Mouse (Mus musculus) 3T3-L1 (cell line): ENCODE results near the gene Nat8f1.
"Not testable (repeated sequence)": the region's sequence is repeated elsewhere in the genome, so short reads cannot be mapped to it uniquely, and the experiment has no call there.

ENCODE experiments used
- DNase-seq: peaks from one replicate; pipeline ENCODE4 v3.0.0-alpha.2; 2015; ENCODE audit warnings: low read depth, low spot score

The Nat8f1 gene

GRCm38 (mm10) chr6:85915539-85916513, at the start of gene Nat8f1:
TSS of gene Nat8f1 (minus strand) at chr6:85915687.
- peak; percentile 94 for DNase-seq

- DNase-seq, result peak; percentile 94
These were observed 45.9 kb upstream of the Nat8f1 start, which contains the start of gene Dusp11 for GRCm38 (mm10) chr6:85961101-85962091. TSS of gene Dusp11 (minus strand) at chr6:85961667.

GRCm38 (mm10) chr6:85957581-85957980, 42.1 kb upstream of the Nat8f1 start:
- DNase-seq, result no peak

GRCm38 (mm10) chr6:85948549-85948948, 33.1 kb upstream of the Nat8f1 start:
- DNase-seq, result no peak

GRCm38 (mm10) chr6:85942469-85942868, 27.0 kb upstream of the Nat8f1 start:
- no peak for DNase-seq

- no peak for DNase-seq
These were observed 23.2 kb upstream of the Nat8f1 start for GRCm38 (mm10) chr6:85938701-85939100.

- DNase-seq, result peak; percentile 91
These were observed 21.3 kb upstream of the Nat8f1 start for GRCm38 (mm10) chr6:85936508-85937465.

GRCm38 (mm10) chr6:85935646-85936045, 20.2 kb upstream of the Nat8f1 start:
- DNase-seq, result no peak

GRCm38 (mm10) chr6:85934047-85934446, 18.6 kb upstream of the Nat8f1 start:
- no peak for DNase-seq

- no peak for DNase-seq
These were observed 13.8 kb upstream of the Nat8f1 start for GRCm38 (mm10) chr6:85929312-85929711.

- DNase-seq, result no peak
These were observed 12.3 kb upstream of the Nat8f1 start for GRCm38 (mm10) chr6:85927476-85928464.

GRCm38 (mm10) chr6:85926709-85927108, 11.2 kb upstream of the Nat8f1 start:
- DNase-seq, result no peak

- no peak for DNase-seq
These were observed 8.2 kb upstream of the Nat8f1 start for GRCm38 (mm10) chr6:85923643-85924042.

- DNase-seq, result no peak
These were observed 3.9 kb upstream of the Nat8f1 start for GRCm38 (mm10) chr6:85919401-85919800.

GRCm38 (mm10) chr6:85918341-85918740, 2.9 kb upstream of the Nat8f1 start:
- not testable (repeated sequence) for DNase-seq

GRCm38 (mm10) chr6:85916596-85916995, 1.1 kb upstream of the Nat8f1 start:
- DNase-seq, result no peak

GRCm38 (mm10) chr6:85915141-85915538, 347 bp downstream of the Nat8f1 start:
- no peak for DNase-seq

GRCm38 (mm10) chr6:85911587-85911986, 3.9 kb downstream of the Nat8f1 start, which contains the start of gene Tprkb:
TSS of gene Tprkb (plus strand) at chr6:85911865.
- no peak for DNase-seq

- no peak for DNase-seq
These were observed 5.8 kb downstream of the Nat8f1 start for GRCm38 (mm10) chr6:85909704-85910103.
